ENCODE assay signal across 1 mouse cellular context in genomic region chr1:88150133-88150532, GRCm38 (mm10).
TF ChIP-seq lines count a peak whose summit lies in the region.

No protein-coding gene starts in this region.

TF ChIP-seq in CH12.LX, 34 proteins besides CTCF, POLR2A, EP300 and RAD21:
- TF ChIP-seq SMC3 (IDR thresholded peaks at IDR 0.05; ENCODE audit: low read depth, low read length): peak; percentile 30
